Mouse (Mus musculus): ENCODE results near the gene Pla2g10. TPM values are rescaled to one million over a fixed set of nuclear protein-coding genes. Genes with fewer than 3 reads are reported as not detected.
"Not testable (repeated sequence)": the region's sequence is repeated elsewhere in the genome, so short reads cannot be mapped to it uniquely, and the experiment has no call there.

Pla2g10 gene
- polyA plus RNA-seq (2014; fragmentation: Nextera tagmentation; extraction: Ambion mirVana) = 0.68 and 0.93 TPM in 2 replicates

DNA sequence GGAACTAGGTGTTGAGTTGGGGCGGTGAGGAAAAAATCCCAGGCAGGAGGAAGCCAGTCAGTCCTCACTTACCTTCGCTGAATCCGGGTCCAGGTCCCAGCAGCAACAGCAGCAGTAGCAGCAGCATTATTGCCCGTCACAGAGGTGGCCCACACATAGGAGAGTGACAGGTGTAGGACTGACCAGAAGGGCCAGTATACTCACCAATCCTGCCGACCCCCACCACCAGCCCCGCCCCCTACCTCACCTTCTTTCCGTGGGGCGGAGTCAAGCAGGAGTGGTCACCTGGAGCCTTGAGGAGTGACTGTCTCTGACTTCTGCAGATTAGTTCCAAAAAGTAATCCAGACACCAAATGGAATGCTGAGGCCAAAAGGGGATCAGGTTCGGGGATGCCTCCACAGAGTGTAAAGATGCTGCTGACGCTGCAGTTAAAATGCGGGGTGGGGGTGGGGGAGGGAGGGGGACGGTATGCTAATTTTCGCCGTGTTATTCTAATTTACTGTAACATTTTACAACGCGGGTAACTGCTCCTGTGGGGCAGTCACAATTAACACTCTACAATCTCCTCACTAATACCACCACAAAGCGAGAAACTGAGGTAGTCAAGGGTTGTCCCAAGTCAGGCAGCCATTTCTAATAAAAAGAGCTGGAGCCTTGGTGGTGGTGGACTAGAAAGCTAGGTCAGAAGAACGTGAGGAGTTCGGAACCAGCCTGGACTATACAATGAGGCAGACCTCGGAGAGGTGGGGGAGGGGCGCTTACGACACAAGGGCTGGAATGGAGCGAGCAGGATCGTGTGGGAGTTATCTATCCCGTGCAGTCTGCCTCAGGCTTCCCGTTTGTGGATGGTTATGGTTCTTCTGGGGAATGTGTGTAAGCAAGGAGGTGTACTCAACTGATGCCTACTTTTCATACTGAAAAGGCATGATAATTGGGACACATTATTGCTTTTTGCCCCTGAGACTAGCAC, at the start of gene Pla2g10:
Pla2g10 (minus strand) TSS at position 699 of the 971 bp plus-strand sequence.
- DNase-seq (peak; percentile 30), ATAC-seq (ENCODE audit: insufficient read depth) (peak; percentile 31; the same call in 1 of the 2 replicates)
- no peaks in the 10 kb centered on the region for H3K27me3 ChIP-seq (ENCODE audit: insufficient read depth, low read length)
- H3K4me1 ChIP-seq (ENCODE audit: insufficient read depth) = no peaks in the 10 kb centered on the region
- H3K4me3 ChIP-seq (ENCODE audit: low read depth, low read length) = 0 out of 2 replicates have a peak within 1 kb of the TSS, but pooled peaks have one; percentile 1
- H3K36me3 ChIP-seq (ENCODE audit: insufficient read depth) = no peaks in the 10 kb centered on the region
- WGBS = 12% methylated on average over 26 of the region's 26 CpGs
- H3K9me3 ChIP-seq (ENCODE audit: low read depth, low read length) = no peaks in the 10 kb centered on the region
- peak within 1 kb of the TSS; percentile 44 for H3K4me2 ChIP-seq
- H3K27ac ChIP-seq (ENCODE audit: low read depth) = no peak within 1 kb of the TSS
- H3K9ac ChIP-seq = no peak within 1 kb of the TSS
- TF ChIP-seq CTCF (IDR thresholded peaks at IDR 0.05; ENCODE audit: low read depth) = no peak

- H3K4me1 ChIP-seq (ENCODE audit: insufficient read depth); DNase-seq; H3K36me3 ChIP-seq (ENCODE audit: insufficient read depth); H3K4me3 ChIP-seq (ENCODE audit: low read depth, low read length); H3K27ac ChIP-seq (ENCODE audit: low read depth); H3K9ac ChIP-seq; H3K27me3 ChIP-seq (ENCODE audit: insufficient read depth, low read length); H3K4me2 ChIP-seq; H3K9me3 ChIP-seq (ENCODE audit: low read depth, low read length); ATAC-seq (ENCODE audit: insufficient read depth): not testable (repeated sequence)
- WGBS = 91% methylated on average over 3 of the region's 3 CpGs
Observed at GRCm38 (mm10) chr16:13774651-13775050, 43.9 kb upstream of the Pla2g10 start.

DNA sequence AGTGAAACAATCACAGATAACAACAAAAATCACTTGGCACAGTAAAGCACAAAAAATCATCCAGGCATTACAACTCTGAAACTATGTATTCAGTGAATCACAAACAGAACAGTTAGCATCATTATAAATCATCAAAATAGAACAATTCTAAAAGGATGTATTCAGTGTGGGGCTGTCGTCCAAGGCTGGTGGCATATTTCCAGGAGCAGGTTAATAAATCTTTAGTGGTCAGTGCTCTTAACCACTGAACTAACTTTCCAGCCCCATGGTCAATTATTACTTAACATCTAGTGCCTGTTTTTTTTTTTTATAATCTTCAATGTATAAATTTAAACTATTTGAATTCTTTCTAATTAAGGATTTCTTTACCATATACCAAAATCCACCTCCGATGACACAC, 43.2 kb upstream of the Pla2g10 start:
- H3K4me3 ChIP-seq (ENCODE audit: low read depth, low read length); H3K4me1 ChIP-seq (ENCODE audit: insufficient read depth); H3K27ac ChIP-seq (ENCODE audit: low read depth); DNase-seq; H3K9ac ChIP-seq; H3K9me3 ChIP-seq (ENCODE audit: low read depth, low read length); H3K4me2 ChIP-seq; H3K36me3 ChIP-seq (ENCODE audit: insufficient read depth); ATAC-seq (ENCODE audit: insufficient read depth); H3K27me3 ChIP-seq (ENCODE audit: insufficient read depth, low read length): not testable (repeated sequence)
- WGBS = 68% methylated on average over 2 of the region's 2 CpGs

DNA sequence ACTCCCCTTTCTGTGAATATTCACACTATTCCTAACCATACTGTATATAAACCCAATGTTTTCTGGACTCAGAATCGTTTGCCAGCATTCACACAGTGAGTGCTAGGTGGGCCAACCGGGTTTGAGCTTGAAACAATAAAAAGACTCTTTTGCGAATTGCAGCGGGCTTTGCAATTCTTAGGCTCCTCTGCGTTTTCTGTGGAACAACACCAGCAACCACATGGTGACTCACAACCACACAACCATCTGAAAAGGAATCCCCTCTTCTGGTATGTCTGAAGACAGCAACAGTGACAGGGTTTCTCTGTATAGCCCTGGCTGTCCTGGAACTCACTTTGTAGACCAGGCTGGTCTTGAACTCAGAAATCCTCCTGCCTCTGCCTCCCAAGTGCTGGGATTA, 41.3 kb upstream of the Pla2g10 start:
- not testable (repeated sequence) for H3K27me3 ChIP-seq (ENCODE audit: insufficient read depth, low read length); H3K9ac ChIP-seq; ATAC-seq (ENCODE audit: insufficient read depth); H3K4me2 ChIP-seq; DNase-seq; H3K36me3 ChIP-seq (ENCODE audit: insufficient read depth); H3K9me3 ChIP-seq (ENCODE audit: low read depth, low read length); H3K4me1 ChIP-seq (ENCODE audit: insufficient read depth); H3K4me3 ChIP-seq (ENCODE audit: low read depth, low read length); H3K27ac ChIP-seq (ENCODE audit: low read depth)
- WGBS = 85% methylated on average over 5 of the region's 5 CpGs

GRCm38 (mm10) chr16:13771603-13772002, 40.8 kb upstream of the Pla2g10 start:
- H3K27me3 ChIP-seq (ENCODE audit: insufficient read depth, low read length); H3K9me3 ChIP-seq (ENCODE audit: low read depth, low read length); H3K27ac ChIP-seq (ENCODE audit: low read depth); ATAC-seq (ENCODE audit: insufficient read depth); H3K4me3 ChIP-seq (ENCODE audit: low read depth, low read length); H3K9ac ChIP-seq; H3K4me1 ChIP-seq (ENCODE audit: insufficient read depth); H3K4me2 ChIP-seq; DNase-seq; H3K36me3 ChIP-seq (ENCODE audit: insufficient read depth): not testable (repeated sequence)
- WGBS = 57% methylated on average over 4 of the region's 4 CpGs

GRCm38 (mm10) chr16:13766367-13766766, 35.6 kb upstream of the Pla2g10 start:
- Histone ChIP-seq H3K9ac (no peak overlapping the region), H3K4me1 (ENCODE audit: insufficient read depth) (no peaks in the 10 kb centered on the region), H3K36me3 (ENCODE audit: insufficient read depth) (no peaks in the 10 kb centered on the region), H3K9me3 (ENCODE audit: low read depth, low read length) (no peaks in the 10 kb centered on the region), H3K27me3 (ENCODE audit: insufficient read depth, low read length) (no peaks in the 10 kb centered on the region), H3K4me2 (no peak overlapping the region), H3K27ac (ENCODE audit: low read depth) (no peak overlapping the region), H3K4me3 (ENCODE audit: low read depth, low read length) (no peak overlapping the region)
- DNase-seq (no peak), ATAC-seq (ENCODE audit: insufficient read depth) (no peak)
- TF ChIP-seq CTCF (IDR thresholded peaks at IDR 0.05; ENCODE audit: low read depth) = no peak

DNA sequence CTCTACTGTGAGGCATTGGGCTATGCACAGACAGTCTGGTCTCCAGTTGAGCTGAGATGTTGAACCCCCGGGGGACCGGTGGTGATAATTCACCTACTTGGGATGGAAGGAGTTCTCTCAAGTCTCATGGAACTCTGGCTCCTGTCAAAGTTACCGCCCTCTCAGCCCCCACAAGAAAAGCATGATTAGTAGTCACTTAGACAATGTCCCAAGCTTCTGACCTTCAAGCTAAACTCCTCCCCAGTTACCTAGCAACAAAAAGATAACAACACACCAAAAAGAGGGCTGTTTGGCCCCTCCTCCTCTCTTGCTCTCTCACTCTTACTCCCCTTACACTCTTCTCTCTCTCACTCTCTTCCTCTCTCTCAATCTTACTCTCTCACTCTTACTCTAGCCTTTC, 33.7 kb upstream of the Pla2g10 start:
- no peak overlapping the region for H3K27ac ChIP-seq (ENCODE audit: low read depth)
- H3K9me3 ChIP-seq (ENCODE audit: low read depth, low read length) = no peaks in the 10 kb centered on the region
- DNase-seq = no peak
- no peaks in the 10 kb centered on the region for H3K36me3 ChIP-seq (ENCODE audit: insufficient read depth)
- ATAC-seq (ENCODE audit: insufficient read depth) = no peak
- H3K9ac ChIP-seq = no peak overlapping the region
- no peaks in the 10 kb centered on the region for H3K4me1 ChIP-seq (ENCODE audit: insufficient read depth)
- H3K4me3 ChIP-seq (ENCODE audit: low read depth, low read length) = no peak overlapping the region
- no peaks in the 10 kb centered on the region for H3K27me3 ChIP-seq (ENCODE audit: insufficient read depth, low read length)
- TF ChIP-seq CTCF (IDR thresholded peaks at IDR 0.05; ENCODE audit: low read depth) = no peak
- H3K4me2 ChIP-seq = no peak overlapping the region
- WGBS = 71% methylated on average over 3 of the region's 3 CpGs

GRCm38 (mm10) chr16:13762807-13763206, 32.0 kb upstream of the Pla2g10 start:
- H3K4me3 ChIP-seq (ENCODE audit: low read depth, low read length); H3K4me2 ChIP-seq; H3K27ac ChIP-seq (ENCODE audit: low read depth); H3K9me3 ChIP-seq (ENCODE audit: low read depth, low read length); H3K27me3 ChIP-seq (ENCODE audit: insufficient read depth, low read length); DNase-seq; H3K36me3 ChIP-seq (ENCODE audit: insufficient read depth); H3K4me1 ChIP-seq (ENCODE audit: insufficient read depth); ATAC-seq (ENCODE audit: insufficient read depth); H3K9ac ChIP-seq: not testable (repeated sequence)
- WGBS = 82% methylated on average over 1 of the region's 1 CpGs

Measured in lung, embryonic 14.5 days (tissue).